Mouse (Mus musculus) MEL (cell line): Measurements from ENCODE around the gene Aoah. TPM values are rescaled to one million over a fixed set of nuclear protein-coding genes. Genes with fewer than 3 reads are reported as not detected.

Experiments used
- DNase-seq: peaks from one replicate; pipeline ENCODE4 v3.0.0; 2011; ENCODE audit warnings: low read depth, low spot score
- H3K27ac ChIP-seq: 2 replicates; pipeline ENCODE4 v1.5.1; 2012; ENCODE audit warnings: low read depth, mild to moderate bottlenecking, control low read depth, low read length, moderate library complexity; ENCODE audit not compliant: control insufficient read depth
- H3K27me3 ChIP-seq, 2 experiments: fragments of 150-350 bp in 1 of 2; sonication (generic) in 1 of 2; 2 replicates each; pipeline ENCODE4 v1.6.1; 2012; ENCODE audit warnings: low read length in 2 of 2, mild to moderate bottlenecking in 2 of 2, improper control_type of control experiment in 1 of 2, moderate library complexity in 1 of 2; ENCODE audit not compliant: insufficient read depth in 2 of 2, control insufficient read depth in 1 of 2
- H3K36me3 ChIP-seq, 2 experiments: 2 replicates each; pipeline ENCODE4 v1.6.1; 2012 to 2014; ENCODE audit warnings: low read length in 2 of 2, improper control_type of control experiment in 1 of 2, inconsistent platforms in 1 of 2, mild to moderate bottlenecking in 1 of 2; ENCODE audit not compliant: insufficient read depth in 2 of 2, control insufficient read depth in 1 of 2
- H3K4me1 ChIP-seq, 2 experiments: fragments of 150-350 bp in 1 of 2; sonication (generic) in 1 of 2; 2 replicates each; pipeline ENCODE4 v1.6.1; 2012; ENCODE audit warnings: low read length in 2 of 2, improper control_type of control experiment in 1 of 2, mild to moderate bottlenecking in 1 of 2; ENCODE audit not compliant: insufficient read depth in 2 of 2, control insufficient read depth in 1 of 2
- H3K4me3 ChIP-seq, 2 experiments: fragments of 150-350 bp in 1 of 2; sonication (generic) in 1 of 2; 2 replicates each; pipeline ENCODE4 v1.5.1; 2012; ENCODE audit warnings: low read depth in 2 of 2, low read length in 2 of 2, mild to moderate bottlenecking in 2 of 2, moderate library complexity in 2 of 2, control low read depth in 1 of 2, improper control_type of control experiment in 1 of 2; ENCODE audit not compliant: control insufficient read depth in 1 of 2, insufficient read depth in 1 of 2
- H3K79me2 ChIP-seq: 2 replicates; pipeline ENCODE4 v1.6.1; 2012; ENCODE audit warnings: mild to moderate bottlenecking, low read length, moderate library complexity; ENCODE audit not compliant: control insufficient read depth, poor library complexity, insufficient read depth
- H3K9ac ChIP-seq: 2 replicates; pipeline ENCODE4 v1.6.1; 2012; ENCODE audit warnings: low read depth, mild to moderate bottlenecking, control low read depth, low read length, moderate library complexity; ENCODE audit not compliant: control insufficient read depth, poor library complexity, severe bottlenecking
- H3K9me3 ChIP-seq: fragments of 150-350 bp; sonication (generic); replicated peaks from 2 replicates; pipeline ENCODE4 v1.6.1; 2012; ENCODE audit warnings: mild to moderate bottlenecking, low read length, improper control_type of control experiment, moderate library complexity; ENCODE audit not compliant: insufficient read depth
- CHD2 ChIP-seq: IDR thresholded peaks from 2 replicates; pipeline ENCODE4 v1.6.1; 2011; ENCODE audit warnings: low read length, improper control_type of control experiment
- E2F4 ChIP-seq: IDR thresholded peaks from 2 replicates; pipeline ENCODE4 v1.6.1; 2011; ENCODE audit warnings: low read depth, low read length, improper control_type of control experiment, borderline replicate concordance
- GABPA ChIP-seq: IDR thresholded peaks from 2 replicates; pipeline ENCODE4 v1.6.1; 2012; ENCODE audit warnings: low read depth, mild to moderate bottlenecking, inconsistent platforms, low read length, improper control_type of control experiment, moderate library complexity
- GATA1 ChIP-seq: IDR thresholded peaks from 2 replicates; pipeline ENCODE4 v1.6.1; 2011; ENCODE audit warnings: low read depth, low read length, improper control_type of control experiment
- HCFC1 ChIP-seq: IDR thresholded peaks from 2 replicates; pipeline ENCODE4 v1.6.1; 2012; ENCODE audit warnings: low read depth, mild to moderate bottlenecking, inconsistent platforms, low read length, improper control_type of control experiment, moderate library complexity
- JUND ChIP-seq: IDR thresholded peaks from 2 replicates; pipeline ENCODE4 v1.6.1; 2011; ENCODE audit warnings: low read depth, mild to moderate bottlenecking, improper control_type of control experiment, low read length
- KAT2A ChIP-seq: conservative IDR thresholded peaks from 2 replicates; pipeline ENCODE4 v1.6.1; 2012; ENCODE audit warnings: low read depth, low read length, improper control_type of control experiment, inconsistent platforms
- MEF2A ChIP-seq: IDR thresholded peaks from 2 replicates; pipeline ENCODE4 v1.6.1; 2014; ENCODE audit warnings: low read depth, mild to moderate bottlenecking, inconsistent platforms, low read length, improper control_type of control experiment; ENCODE audit not compliant: poor library complexity, insufficient replicate concordance, severe bottlenecking; ENCODE audit errors: extremely low read depth
- MXI1 ChIP-seq: IDR thresholded peaks from 2 replicates; pipeline ENCODE4 v1.6.1; 2011; ENCODE audit warnings: mild to moderate bottlenecking, low read depth, low read length, improper control_type of control experiment
- MYB ChIP-seq: IDR thresholded peaks from 2 replicates; pipeline ENCODE4 v1.6.1; 2011; ENCODE audit warnings: mild to moderate bottlenecking, low read depth, low read length, improper control_type of control experiment
- MYC ChIP-seq: IDR thresholded peaks from 2 replicates; pipeline ENCODE4 v1.6.1; 2011; ENCODE audit warnings: low read depth, mild to moderate bottlenecking, low read length, improper control_type of control experiment, moderate library complexity
- NELFE ChIP-seq: IDR thresholded peaks from 2 replicates; pipeline ENCODE4 v1.6.1; 2011; ENCODE audit warnings: low read depth, low read length, improper control_type of control experiment
- NRF1 ChIP-seq: IDR thresholded peaks from 2 replicates; pipeline ENCODE4 v1.6.1; 2014; ENCODE audit warnings: low read depth, mild to moderate bottlenecking, inconsistent platforms, low read length, improper control_type of control experiment, moderate library complexity; ENCODE audit not compliant: poor library complexity, insufficient read depth, severe bottlenecking
- POLR2AphosphoS2 ChIP-seq: IDR thresholded peaks from 2 replicates; pipeline ENCODE4 v1.6.1; 2011; ENCODE audit warnings: low read length, improper control_type of control experiment
- TAL1 ChIP-seq: IDR thresholded peaks from 2 replicates; pipeline ENCODE4 v1.6.1; 2012; ENCODE audit warnings: mild to moderate bottlenecking, inconsistent platforms, low read length, moderate library complexity, mixed read lengths
- TBP ChIP-seq: IDR thresholded peaks from 2 replicates; pipeline ENCODE4 v1.8.0; 2011; ENCODE audit warnings: low read depth, low read length, improper control_type of control experiment
- USF2 ChIP-seq, 2 experiments: IDR thresholded peaks; 2 replicates each; pipeline ENCODE4 v1.6.1; 2011 to 2012; ENCODE audit warnings: improper control_type of control experiment in 2 of 2, low read length in 2 of 2, borderline replicate concordance in 1 of 2, inconsistent platforms in 1 of 2, low read depth in 1 of 2, mild to moderate bottlenecking in 1 of 2; ENCODE audit not compliant: insufficient read depth in 1 of 2
- ZKSCAN1 ChIP-seq: IDR thresholded peaks from 2 replicates; pipeline ENCODE4 v1.6.1; 2012; ENCODE audit warnings: low read depth, mild to moderate bottlenecking, inconsistent platforms, low read length, improper control_type of control experiment, moderate library complexity
- polyA plus RNA-seq, 2 experiments: library from polyadenylated mRNA; stranded (reverse) in 1 of 2; unstranded in 1 of 2; fragments of >175 nt in 1 of 2; fragments of >200 nt in 1 of 2; gene quantifications; 2 replicates each; pipeline versions ENCODE4 v1.2.1 to v1.2.4; 2012; ENCODE audit warnings: low replicate concordance in 2 of 2, low read depth in 1 of 2; ENCODE audit not compliant: insufficient read length in 2 of 2, insufficient read depth in 1 of 2, missing spikeins in 1 of 2
- total RNA-seq: library from RNA; depleted of rRNA; stranded (reverse); fragments of 300-350 nt; gene quantifications from 2 replicates; pipeline ENCODE4 v1.2.3, GENCODE M21; 2012

The Aoah gene
- total and polyA plus RNA-seq, 3 experiments: not detected

- Histone ChIP-seq H3K79me2 (no peaks in the 10 kb centered on the region), H3K9ac (no peak overlapping the region), H3K9me3 (no peaks in the 10 kb centered on the region), H3K4me1 (no peaks in the 10 kb centered on the region), H3K27ac (no peak overlapping the region), H3K36me3 (no peaks in the 10 kb centered on the region), H3K4me3 (no peak overlapping the region), H3K27me3 (no peaks in the 10 kb centered on the region)
- no peak for DNase-seq
- TF ChIP-seq NRF1 (no peak), KAT2A (no peak)
These were observed 2.7 kb downstream of the Aoah start for GRCm38 (mm10) chr13:20796651-20797050.

GRCm38 (mm10) chr13:20798536-20798935 lies 4.6 kb downstream of the Aoah start:
- Histone ChIP-seq H3K27ac (no peak overlapping the region), H3K9me3 (no peaks in the 10 kb centered on the region), H3K9ac (no peak overlapping the region), H3K4me3 (no peak overlapping the region), H3K27me3 (no peaks in the 10 kb centered on the region), H3K79me2 (no peaks in the 10 kb centered on the region), H3K4me1 (no peaks in the 10 kb centered on the region), H3K36me3 (no peaks in the 10 kb centered on the region)
- TF ChIP-seq NRF1 (no peak), CHD2 (no peak), TAL1 (no peak), NELFE (no peak), MXI1 (no peak), ZKSCAN1 (no peak), GATA1 (no peak), JUND (no peak), E2F4 (no peak), GABPA (no peak), USF2 (IDR thresholded peaks at IDR 0.05; ENCODE audit: borderline replicate concordance in 1 of 2, insufficient read depth in 1 of 2, low read depth in 1 of 2, low read length in 2 of 2) (no peak), POLR2AphosphoS2 (no peak), KAT2A (no peak), MYB (no peak), HCFC1 (no peak), MYC (no peak), MEF2A (no peak), TBP (no peak)
- DNase-seq: no peak
